Mouse (Mus musculus) E14TG2a.4 (cell line): ENCODE results near the gene Orai1.

ENCODE experiments used
- CTCF ChIP-seq: conservative IDR thresholded peaks from 2 replicates; pipeline ENCODE4 v1.5.1; 2014; ENCODE audit warnings: low read length
- POU5F1 ChIP-seq: IDR thresholded peaks from 2 replicates; pipeline ENCODE4 v1.6.1; 2014; ENCODE audit warnings: low read length, borderline replicate concordance

DNA sequence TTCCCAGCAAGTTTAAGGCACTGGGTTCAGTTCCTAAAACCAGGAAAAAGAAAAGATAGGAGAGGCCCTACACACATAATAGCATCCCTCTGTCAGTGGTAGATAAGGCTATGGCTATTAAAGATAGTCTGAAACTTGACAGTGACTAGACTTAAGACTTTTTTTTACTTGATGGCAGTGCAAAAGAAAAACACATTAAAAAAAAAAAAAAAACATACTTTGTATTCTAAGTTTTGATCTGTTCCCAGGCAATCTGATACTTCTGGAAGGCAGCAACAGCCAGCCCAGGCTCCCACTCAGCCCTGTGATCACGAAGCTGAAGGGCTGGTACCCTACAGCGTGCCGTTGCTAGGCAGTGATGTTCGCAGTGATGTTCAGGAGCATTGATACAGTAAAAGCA, 43.4 kb upstream of the Orai1 start:
- TF ChIP-seq CTCF (no peak), POU5F1 (no peak)
